Mouse (Mus musculus): ENCODE measurements at regions not wholly inside any gene's neighbourhood (a gene's known extent, or its start where the extent isn't known, plus 50 kb on each side); places are given as distances from the start of the nearest gene placed in this dataset.

GRCm38 (mm10) chrX:99275536-99275935 lies 139.6 kb downstream of the Efnb1 start:
- no peak for TF ChIP-seq CTCF (IDR thresholded peaks at IDR 0.05; ENCODE audit: control insufficient read depth, insufficient read depth, low read length)
- no peak for TF ChIP-seq POLR2A (IDR thresholded peaks at IDR 0.05; ENCODE audit: borderline replicate concordance, control insufficient read depth, low read depth, low read length)
